Mouse (Mus musculus): ENCODE data around the gene Hk1.

Hk1 gene

DNA sequence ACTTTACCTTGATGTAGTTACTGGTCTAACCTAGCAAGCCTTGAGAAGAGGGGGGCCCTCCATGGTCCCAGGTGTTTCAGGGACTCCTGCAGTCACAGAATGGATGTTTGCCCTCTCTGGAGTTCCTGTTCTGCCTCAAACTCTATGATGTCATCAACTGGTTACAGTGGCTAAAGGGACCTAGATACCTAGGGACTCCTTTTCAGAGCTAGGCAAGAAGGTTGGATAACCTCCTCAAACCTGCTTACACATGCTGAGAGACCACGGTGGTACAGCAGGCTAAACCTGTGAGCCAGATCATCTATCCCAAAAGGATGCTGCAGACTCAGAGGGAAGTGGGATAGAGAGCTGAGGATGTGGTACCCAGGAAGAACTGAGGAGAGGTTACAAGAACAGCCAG lies at the start of gene Hk1:
TSS of gene Hk1 (minus strand) at position 101 of the 400 bp plus-strand sequence.
- DNase-seq (ENCODE audit: low read depth, low spot score), result no peak

DNA sequence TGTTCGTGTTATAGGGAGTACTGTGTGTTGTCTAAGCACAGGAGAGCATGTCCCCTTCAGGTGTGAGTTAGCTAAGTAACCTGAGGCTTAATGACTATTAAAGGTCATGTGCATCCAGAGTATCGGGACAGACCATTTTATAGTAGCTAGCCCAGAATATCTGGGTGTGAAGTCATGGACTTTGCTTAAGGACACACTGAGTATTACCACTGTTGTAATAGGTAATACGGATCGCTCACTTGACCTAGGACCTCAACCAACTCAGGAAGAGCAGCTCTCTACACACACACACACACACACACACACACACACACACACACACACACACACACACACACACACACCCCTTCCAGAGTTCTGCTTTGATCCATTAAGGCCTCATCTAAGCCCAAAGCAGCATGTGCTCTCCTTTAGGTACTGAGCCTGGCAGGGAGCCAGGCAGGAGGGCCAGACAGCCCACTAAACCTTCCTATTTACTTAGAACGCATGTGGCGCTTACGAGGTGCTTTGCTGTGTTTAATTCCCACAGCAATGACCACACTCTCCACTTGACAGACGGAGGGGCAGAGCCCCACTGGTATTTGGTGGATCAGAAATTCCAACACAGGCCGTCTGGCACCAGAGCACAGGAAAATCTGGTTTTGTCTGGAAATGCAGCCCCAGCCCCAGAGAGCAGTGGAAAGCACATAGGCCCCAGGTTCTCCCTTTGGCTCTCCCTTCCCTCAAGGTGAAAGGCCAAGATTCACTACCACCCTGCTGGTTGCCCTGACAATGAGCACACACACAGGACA lies 45.6 kb upstream of the Hk1 start:
- DNase-seq (ENCODE audit: low read depth, low spot score), result no peak

DNA sequence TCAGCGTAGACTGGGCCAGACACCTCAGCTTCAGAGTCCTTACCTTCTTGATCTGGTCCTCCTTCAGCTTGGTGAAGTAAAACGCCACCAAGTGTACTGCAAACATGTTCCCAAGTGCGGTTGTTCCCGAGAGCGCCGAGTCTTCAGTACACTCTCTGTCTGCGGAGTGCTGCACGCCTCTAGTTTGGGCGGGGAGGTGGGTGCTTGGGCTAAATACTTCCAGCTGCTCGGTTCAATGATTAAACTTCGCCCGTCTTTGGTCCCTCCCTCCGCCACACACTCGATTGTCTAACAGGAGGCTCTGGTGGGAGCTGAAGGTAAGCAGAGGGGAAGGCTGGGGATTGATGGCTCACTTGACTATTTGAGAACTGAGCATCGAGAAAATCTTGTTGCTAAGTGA lies 42.5 kb upstream of the Hk1 start, which contains the start of gene Hkdc1:
TSS of gene Hkdc1 (minus strand) at position 237 of the 400 bp plus-strand sequence.
- no peak for DNase-seq (ENCODE audit: low read depth, low spot score)

DNA sequence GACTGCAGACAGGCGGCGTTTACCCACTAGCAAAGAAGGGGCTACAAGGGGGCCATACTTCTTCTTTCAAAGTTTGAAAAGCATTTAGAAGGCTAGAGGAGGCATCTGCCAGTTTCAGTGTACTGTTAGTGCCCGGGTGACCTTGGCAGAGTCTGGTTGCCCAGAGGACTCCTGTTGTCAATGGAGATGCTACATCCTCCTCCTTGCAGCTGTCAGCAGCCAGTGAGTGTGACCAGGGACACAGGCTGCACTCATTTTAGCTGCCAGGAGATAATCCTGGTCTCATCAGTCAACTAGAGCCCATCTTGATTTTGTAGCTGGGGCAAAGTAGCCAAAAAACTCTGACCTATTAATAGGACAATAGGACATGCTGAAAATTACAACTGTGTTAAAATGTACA lies 41.4 kb upstream of the Hk1 start:
- DNase-seq (ENCODE audit: low read depth, low spot score), result no peak

DNA sequence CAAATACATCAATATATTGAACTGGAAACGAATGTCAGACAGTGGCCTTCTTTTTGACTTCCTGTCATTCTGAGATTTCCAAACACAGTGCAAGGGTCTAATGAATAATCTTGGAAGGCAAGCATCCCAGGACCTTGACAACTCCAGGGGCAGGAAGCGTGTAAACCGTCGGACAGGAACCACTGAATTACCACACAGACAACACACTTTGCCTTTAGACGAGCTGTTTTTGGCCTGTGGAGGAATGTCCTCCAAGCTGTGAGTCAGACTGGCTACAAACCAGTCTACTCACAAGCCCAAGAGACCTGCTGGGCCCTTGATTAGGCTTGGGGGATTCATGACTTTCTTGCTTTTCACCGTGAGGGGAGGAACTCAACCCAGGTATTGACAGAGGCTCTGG lies 40.7 kb upstream of the Hk1 start:
- DNase-seq (ENCODE audit: low read depth, low spot score), result no peak

DNA sequence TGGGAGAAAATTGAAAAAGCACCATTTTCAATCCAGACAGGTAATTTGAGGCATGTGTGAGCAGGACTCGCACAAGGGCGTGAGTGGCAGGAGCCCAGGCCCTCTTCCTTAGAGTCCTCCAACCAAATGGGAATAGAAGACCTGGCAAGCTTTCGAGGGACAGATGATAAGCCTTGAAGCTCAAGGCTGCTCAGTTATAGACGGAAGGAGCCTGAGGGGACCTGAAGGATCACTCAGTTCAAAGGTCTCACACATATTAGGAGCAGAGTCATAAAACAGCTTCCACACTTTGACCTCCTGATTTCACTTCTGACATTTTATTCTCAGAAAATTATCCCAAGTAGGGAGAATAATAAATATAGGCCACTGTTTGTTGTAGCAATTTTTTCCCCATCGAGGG lies 39.7 kb upstream of the Hk1 start:
- DNase-seq (ENCODE audit: low read depth, low spot score), result no peak

DNA sequence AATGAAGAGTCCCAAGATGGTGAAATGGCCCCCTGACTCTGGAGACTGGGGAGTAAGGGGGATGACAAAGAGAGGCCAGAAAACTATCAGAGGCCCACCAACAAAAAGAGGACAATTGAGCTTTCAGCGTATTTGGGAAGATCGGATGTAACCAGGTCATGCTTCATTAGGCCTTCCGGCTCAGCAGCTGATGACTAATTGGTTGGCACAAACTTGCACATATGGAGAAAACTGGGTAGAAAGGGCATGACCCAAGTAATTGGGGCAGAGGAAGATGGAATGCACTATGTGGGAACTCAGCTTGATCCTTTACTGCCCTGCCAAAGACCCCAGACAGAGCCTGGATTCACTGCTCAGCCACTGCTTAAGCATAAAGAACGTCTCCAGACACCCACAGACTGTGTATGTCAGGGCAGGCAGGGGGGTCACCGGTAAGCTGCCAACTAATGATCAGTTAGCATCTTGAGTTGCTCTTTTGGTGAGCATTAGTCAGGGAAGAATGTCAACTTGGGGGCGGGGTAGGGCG lies 39.2 kb upstream of the Hk1 start:
- no peak for DNase-seq (ENCODE audit: low read depth, low spot score)

DNA sequence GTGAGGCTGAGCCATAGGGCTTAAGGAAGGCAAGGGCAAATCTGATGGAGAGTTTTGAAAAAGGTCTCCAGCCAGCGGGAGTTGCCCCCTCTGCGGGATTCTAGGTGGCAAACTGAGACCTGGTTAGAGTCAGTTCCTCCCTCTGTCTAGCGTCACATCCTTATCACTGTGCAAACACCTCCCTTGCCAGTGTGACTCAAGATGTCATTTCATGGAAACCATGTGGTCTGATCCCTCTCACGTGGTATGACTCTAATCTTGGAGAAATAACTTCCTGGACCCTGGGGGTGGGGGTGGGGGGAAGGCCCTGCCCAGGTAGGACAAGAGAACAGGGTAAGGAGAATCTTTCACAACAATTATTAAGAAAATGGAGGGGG lies 33.9 kb upstream of the Hk1 start:
- no peak for DNase-seq (ENCODE audit: low read depth, low spot score)

DNA sequence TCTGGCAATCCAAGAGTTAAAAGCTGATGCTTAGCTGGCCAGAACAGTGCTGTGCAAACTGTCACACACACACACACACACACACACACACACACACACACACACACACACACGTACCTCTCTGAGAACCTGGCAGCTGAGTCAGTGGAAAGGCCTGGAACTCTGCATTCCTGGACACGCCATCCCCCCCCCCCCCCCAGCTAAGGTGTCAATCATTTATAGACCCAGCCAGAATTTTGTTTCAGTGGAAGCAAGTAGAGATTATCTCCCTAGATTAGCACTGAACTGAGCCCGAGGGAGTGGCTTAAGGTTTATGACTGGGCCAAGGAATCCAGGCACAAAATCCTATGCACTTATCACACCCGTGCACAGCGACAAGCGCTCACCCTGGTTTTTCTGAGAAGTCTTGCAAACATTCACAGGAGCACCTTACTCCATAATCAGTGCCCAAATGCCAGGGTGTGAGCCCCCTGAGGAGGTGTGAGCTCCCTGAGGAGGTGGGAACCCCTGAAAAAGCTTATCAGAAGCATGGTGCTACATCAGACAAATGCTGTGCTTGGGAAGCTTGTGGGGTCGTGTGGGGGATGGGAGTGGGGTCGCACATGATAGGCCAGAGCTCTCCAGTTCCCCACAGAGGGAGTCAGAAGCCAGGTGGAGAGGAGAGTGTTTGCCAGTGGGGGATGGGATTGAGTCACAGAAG lies 33.3 kb upstream of the Hk1 start:
- DNase-seq (ENCODE audit: low read depth, low spot score), result no peak

DNA sequence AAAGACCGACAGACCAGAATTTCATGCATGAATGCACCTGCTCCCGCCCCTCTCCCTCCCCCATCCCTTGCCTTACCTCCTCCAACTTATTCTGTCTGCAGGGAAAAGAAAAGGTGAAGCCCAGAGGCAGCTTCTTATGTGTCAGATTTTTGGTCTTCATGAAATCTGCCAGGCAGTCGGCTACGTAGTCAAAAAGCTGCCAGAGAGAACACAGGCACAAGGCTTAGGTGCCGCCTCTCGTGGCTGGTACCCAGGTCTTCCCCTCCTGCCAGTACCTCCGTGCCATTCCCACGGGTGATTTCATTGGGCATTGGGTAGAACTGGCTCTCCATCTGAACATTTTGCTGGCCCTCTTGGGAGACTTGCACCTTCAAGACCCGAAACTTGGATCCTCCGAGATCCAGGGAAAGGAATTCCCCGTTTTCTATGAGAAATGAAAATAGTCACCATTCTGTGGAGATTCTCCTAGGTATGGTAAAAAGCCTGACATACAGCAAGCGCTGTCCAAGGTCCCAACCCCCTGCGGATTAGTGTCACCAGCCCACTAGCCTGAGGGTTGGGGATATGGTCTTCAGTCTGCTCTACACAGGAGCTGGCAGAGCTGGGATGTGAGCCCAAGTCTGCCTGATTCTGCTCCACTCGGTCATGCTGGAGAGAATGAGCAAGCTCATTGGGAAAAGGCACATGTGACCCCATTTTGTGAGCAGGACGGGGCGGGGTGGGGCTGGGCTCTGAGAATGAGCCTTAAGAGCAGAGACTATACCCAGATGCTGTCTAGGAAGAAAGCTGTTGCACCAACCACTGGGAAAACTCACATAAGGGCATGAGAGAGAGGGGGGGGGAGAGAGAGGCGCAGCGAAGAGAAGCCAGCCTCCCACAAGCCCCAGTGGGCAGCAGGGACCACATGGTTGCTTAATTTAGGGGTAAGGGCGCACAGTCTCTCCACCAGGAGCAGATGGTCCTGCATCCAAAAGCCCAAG lies 32.0 kb upstream of the Hk1 start:
- DNase-seq (ENCODE audit: low read depth, low spot score), result no peak

DNA sequence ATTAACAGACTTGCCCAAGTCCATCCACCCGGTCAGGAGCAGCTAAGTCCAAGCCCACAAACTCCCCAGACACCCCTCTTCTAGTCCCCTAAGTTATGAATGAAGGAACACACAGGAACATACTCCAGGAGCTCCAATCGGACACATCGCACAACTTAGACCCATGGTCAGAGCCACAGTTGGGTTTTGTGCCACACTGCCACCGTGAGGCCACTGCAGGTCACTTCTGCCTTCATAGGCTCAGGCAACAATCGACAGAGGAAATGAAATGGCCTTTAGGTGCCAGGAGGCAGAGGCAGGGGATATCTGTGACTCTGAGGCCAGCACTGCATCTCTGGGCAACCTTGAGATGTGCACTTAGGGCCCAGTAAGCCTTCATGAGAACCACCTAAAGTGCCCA lies 31.2 kb upstream of the Hk1 start:
- peak; percentile 76 for DNase-seq (ENCODE audit: low read depth, low spot score)

DNA sequence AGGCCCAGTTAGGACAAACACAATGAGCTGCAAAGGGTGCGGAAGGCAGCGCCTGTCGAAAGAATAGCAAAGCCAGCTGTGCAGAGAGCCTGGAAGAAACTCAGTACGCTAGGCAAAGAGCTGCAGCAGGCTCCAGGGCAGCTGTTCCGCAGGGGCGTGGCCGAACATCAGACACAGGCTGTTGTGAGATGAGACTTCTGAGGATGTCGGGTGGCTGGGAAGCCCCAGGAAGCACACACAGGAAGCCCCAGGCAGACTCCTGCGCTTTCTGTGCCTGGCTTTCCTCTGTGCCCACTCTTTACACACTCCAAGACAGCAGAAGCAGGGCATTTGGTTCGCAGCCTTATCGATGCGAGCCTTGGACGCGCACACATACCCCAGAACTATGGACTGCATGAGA lies 25.2 kb upstream of the Hk1 start:
- peak; percentile 28 for DNase-seq (ENCODE audit: low read depth, low spot score)

DNA sequence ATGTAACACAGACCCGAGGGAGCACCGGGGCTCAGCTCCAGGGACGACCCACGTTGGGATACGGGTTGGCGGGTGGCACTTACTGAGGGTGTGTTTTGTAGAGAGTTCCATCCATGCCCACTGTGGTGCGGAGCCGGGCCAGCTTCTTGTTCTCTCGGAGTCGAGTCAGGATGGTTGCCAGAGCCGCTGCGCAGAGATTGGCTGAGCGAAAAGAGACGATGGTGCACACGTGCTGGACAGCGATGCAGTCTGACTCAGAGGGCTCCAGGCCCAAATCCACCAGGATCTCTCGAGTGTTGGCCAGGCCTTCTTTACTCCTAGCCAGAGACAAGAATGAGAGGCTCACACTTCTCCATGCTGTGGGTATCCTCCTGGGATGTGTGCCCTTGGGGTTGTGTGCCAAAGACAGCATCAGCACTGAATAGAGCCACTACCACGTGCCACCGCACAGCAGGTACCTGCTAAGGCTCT lies 22.0 kb upstream of the Hk1 start:
- no peak for DNase-seq (ENCODE audit: low read depth, low spot score)

DNA sequence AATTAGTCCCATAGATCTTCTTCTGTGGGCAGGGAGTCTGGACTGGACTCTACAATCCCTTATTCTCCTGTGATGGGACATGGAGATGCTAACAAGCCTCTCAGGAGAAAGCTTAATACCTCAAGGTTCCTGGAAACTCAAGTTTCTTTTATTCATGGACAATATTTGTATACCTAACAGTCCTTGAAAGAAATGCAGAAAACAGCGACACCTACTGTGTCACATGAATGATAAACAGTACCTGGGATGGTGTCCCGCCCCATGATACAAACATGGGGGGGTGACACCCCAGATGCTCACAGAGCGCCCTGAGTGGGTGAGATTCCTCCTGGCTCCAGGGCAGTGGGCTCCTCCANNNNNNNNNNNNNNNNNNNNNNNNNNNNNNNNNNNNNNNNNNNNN lies 3.3 kb upstream of the Hk1 start:
- no peak for DNase-seq (ENCODE audit: low read depth, low spot score)

DNA sequence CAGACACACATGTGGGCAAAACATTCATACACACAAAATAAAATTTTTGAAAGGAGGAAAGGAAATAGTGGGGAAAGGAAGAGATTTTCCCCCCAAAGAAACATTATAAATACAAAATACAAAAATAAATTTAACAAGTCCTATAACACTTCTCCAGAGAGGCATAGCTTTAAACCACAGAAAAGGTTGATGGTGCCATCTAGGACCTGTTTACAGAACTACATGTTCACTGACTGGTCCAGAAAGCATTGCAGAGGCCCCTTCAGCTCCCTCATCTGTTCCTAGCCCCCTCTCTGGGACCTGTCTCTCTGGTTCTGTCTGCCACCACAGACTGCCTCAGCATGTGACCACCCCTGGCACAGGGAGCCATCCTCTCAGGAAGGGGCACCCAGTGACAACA lies 1.2 kb upstream of the Hk1 start:
- peak; percentile 41 for DNase-seq (ENCODE audit: low read depth, low spot score)

DNA sequence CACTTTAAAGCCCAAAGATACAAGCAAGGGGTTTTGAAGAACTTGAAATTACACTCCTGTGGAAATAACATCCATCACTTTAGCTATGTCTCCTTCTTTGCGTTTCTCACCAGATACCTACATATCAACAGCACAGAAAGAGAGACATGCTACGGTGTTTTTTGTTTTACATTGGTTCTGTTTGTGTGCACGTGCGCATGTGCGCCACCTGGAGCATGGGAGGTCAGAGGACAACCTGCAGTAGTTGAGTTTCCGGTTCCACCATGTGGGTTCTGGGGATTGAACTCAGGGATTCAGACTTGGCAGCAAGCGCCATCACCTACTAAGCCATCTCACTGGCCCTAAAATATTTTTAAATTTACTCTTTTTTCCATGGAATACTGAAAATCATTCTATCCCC lies 20.9 kb downstream of the Hk1 start:
- DNase-seq (ENCODE audit: low read depth, low spot score), result peak; percentile 62

DNA sequence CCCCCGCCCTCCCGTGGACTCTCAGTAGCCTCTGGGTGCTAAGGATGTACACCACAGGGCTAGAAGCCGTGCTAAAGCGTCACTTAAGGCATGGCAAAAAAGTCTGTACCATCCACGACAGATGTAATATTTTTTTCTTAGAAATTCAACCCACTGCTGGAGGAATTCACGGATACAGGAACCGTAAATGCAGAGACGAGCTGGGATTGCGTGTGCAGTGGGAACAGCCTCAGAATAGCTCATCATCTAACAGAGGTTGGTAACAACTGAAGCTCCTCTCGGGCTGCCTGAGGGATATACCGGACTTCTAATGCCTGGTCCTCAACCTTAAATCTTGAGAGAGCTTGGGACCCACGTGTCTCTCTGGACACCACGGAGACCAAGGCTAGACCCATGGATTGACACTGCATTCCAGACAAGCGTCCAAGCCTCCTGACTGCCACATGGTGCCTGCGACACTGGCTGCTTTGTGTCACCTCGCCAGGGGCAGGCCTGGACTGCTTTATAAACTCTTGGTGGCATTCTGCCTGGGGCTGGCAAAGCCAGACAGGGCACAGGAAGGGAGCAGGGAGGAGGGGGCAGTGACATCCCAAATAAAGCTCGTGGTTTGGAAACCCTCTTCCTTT lies 23.5 kb downstream of the Hk1 start:
- DNase-seq (ENCODE audit: low read depth, low spot score), result no peak

DNA sequence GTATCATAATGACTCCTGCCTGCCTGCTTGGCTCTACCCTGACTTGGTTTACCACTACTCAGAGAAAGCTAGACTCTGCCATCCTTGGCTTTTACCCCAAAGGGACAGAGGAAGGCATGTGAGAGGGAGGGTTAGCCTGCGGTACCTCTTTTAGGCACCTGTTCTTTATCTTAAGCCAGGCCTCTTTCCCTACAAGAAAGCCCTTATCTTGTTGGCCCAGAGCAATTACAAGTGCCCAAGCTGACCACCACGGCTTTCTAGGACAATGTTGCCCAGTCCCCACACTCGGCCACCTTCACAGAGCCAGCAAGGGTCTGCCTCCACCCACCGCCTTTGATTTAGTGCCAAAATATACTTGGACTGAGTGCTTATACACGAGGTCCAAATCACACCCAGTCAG lies 34.6 kb downstream of the Hk1 start:
- no peak for DNase-seq (ENCODE audit: low read depth, low spot score)

DNA sequence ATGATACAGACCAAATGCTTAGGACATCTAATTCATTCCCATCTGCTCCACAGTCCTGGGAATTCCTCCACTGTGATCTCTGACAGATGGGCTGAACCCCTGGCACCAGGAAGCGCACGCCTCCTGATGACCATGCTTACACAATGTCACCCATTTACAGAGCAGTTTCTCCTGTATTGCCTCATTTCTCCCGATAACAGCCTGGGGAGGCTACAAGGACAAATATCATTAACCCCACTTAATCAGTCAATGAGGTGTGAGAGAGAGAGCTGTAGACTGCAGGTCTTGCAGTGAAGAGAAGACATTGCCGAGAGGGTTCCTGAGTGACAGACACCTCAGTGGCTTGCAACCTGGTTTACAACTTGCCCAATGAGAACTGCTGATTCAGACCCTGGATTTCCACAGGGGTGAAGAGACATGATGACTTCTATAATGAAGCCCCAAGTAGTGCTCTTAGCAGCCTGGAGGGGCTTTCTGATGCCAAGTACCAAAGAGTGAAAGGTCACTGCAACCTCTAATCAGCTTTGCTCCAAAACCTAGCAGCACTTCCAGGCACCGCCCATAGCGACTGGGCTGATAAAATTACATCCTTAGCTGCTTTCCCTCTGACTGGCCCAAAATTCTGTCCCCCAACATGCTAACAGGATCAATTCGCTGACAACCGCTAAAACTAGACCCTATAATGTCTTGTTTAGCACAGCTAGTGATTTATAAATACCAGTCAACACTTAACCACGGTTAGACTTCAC lies 35.5 kb downstream of the Hk1 start:
- no peak for DNase-seq (ENCODE audit: low read depth, low spot score)

DNA sequence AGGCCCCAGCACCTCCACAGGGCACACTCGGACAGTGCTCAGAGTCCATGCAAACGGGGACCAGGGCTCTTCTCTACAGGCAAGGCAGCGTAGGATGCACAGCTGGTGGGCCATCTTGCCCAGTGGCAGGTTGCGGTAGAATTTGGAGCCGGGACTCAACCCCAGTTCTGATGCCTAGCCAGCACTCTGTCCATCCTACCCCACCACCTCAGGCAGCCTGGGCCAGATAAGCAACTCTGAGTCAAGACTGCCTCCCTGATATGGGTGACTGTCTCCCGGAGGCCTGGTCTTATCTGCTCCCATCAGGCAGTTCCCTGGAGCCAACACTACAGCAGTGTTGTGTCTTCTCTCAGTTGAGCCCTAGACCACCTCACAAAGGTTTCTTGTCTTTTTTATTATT lies 37.2 kb downstream of the Hk1 start:
- DNase-seq (ENCODE audit: low read depth, low spot score), result no peak

DNA sequence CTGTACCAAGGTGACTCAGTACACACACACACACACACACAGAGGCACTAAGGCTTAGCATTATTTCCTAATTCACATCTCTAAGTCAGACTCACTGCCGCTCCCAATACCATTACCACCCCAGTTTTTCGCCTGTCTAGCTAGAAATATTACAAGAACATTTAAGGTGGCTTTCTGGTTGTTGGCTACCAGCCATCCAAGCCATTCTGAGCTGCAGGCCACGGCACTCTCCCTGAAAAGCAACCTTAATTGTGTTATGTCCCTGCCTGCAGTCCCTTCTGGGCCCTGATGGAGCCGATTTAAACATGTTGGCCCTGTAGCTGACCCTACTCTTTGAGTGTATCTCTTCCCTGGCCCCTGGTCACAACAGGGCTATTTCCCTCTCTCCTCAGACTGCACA lies 37.8 kb downstream of the Hk1 start:
- DNase-seq (ENCODE audit: low read depth, low spot score), result no peak
